Mouse (Mus musculus): ENCODE data around the gene Zscan12.

Zscan12 gene

DNA sequence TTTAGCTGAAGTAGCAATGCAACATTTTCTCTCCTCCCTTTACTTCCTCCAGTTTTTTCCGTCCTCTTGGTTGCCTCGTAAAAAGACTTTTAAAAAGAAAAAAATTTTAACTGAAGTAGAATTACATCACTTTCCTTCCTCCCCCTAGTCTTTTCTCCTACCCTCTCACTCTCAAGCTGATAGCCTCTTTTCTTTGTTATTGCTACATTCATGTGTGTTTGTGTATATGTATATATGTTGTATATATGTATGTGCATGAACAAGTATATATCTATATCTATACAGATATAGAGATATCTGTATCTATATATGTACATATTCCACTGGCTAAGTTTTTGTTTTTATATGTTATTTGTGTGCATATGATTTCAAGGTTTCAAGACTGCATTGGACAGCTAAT is 40.2 kb downstream of the Zscan12 start:
- no peak for DNase-seq

DNA sequence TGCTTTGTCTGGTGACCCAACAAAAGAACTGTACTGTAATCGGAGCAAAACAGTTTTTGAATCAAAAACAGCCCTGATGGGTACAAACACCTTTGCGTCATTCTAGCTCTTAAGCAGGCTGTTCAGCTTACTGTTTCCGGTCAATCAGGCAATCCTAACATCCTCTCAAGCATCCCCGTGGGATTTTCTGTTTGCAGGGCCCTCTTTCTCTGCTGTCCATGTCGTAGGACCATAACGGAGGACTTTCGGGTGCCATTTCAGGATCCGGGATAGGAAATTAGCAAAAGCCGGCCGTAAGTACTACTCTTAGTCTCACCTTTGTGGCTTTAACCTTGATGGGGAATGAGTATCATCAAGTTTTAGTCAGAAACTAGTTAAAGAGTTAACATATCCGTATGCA is 44.7 kb downstream of the Zscan12 start:
- no peak for DNase-seq

DNA sequence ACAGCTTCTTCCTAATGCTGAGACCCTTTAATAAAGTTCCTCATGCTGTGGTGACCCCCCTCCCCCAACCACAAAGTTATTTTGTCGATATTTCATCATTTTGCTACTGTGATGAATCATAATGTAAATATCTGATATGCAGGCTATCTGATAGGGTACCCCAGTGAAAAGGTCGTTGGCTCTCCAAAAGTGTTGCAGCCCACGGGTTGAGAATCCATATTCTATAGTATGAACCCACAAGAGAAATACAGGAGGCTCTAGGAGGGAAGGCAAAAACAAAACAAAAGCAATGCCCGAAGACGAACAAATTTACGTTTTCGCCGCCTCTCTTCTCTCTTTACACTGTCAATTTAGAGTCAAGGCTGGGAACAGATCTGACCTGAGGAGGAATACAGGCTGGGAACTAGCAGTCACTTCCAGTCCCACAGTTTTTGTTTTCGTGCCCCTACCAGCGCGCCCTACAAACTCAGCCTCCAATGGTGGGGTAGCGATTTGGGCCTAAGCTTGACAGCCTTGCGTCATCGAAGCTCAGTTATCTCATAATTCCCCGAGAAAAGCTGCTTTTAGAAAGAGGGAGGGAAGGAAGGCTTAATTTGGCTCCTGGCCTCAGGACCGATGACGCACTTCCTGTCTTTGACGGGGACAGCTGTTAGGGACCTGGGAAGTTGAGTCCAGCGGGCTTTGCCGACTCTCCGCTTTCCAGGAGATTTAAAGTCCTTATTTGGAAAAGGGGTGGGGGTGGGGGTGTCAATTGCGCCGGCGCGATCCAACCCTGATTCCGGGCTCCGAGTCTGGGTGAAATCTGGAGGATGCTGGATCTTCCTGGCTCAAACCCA is 45.6 kb downstream of the Zscan12 start:
- DNase-seq, result peak; percentile 77

DNA sequence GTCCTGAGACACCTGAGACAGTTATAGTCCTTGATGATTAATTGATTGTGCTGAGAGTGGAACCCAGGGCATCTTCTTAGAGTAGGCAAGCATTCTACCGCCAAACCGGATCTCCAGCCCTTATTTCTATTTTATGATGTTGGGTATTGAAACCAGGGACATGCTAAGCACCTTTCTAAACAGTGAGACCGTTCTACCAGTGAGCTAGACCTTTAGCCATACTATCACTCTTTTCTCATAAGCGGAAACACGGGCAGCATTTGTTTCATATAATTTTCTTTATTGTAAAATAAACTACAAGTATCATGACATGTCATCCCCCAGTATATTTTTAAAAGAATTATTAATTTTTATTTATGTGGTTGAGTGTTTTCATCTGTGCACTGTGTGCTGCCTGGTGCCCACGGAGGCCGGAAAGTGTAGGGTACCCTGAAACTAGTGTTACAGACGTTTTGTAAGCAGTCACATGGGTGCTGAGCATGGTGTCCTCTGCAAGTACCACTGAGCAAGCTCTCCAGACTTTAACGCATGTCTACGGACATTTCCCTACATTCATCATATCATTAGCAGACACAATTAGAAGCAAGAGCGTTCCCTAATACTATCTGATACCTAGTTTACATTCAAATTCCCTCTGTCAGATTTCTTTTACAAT is 46.3 kb downstream of the Zscan12 start:
- DNase-seq, result no peak

DNA sequence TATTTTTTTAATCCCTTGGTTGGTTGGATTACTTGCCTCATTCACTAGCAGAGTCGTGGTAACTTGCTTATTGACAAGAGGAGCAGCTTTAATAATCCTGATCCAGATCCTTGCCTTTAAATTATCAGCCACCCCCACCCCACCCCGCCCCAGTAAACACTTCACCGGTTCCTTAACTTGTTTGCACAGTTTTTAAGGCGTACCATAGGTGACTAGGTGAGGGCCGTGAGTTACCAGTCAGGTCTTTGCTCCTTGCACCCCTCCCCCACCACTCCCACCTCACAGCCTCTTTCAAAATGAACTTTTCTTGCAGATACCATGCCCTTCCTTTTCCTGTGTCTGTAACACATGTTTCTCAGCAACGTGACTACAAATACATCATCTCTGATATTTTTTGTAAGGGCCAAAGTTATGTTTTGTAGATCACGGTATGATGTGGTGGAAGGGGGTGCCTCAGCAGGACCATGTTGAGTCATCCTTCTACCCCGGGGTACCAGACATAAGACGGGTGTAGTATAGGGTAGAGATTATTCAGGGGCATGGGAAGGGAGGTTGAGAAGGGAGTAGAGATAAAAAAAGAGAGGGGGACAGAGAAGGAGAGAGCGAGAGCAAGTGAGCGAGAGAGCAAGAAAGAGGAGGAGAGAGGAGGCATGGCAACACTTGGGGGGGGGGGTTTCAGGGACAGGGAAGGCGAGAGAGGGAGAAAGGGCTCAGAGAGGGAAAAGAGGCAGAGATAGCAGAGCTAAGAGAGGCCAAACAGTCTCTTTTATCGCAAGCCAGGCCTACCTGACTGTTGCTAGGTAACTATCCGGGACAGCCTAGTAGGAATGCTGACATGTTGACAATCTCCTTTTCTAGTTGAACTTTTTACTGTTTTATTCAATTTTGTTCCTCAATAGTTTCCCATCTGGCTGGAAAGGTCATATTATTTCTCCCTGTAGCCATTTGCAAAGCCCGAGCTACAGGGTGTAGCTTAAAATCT is 51.9 kb downstream of the Zscan12 start:
- peak; percentile 68 for DNase-seq

DNA sequence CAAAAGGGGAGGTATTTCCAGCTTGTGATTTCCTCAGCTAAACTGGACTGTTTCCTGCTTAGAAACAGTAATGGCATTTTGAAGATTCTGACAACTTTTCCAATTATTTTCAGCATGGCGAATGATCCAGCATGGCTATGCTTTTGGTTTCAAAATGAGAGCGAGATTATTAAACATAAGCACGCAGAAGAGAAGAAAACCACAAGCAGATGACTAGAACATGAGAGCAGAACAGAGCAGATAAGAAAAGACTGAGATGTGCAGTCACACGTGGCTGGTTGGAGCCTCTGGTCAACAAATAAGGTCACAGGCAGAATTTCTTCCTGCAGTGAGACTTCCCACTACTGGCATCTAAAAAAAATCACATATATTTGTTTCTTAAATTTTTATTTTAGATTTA is 52.6 kb downstream of the Zscan12 start:
- peak; percentile 52 for DNase-seq

DNA sequence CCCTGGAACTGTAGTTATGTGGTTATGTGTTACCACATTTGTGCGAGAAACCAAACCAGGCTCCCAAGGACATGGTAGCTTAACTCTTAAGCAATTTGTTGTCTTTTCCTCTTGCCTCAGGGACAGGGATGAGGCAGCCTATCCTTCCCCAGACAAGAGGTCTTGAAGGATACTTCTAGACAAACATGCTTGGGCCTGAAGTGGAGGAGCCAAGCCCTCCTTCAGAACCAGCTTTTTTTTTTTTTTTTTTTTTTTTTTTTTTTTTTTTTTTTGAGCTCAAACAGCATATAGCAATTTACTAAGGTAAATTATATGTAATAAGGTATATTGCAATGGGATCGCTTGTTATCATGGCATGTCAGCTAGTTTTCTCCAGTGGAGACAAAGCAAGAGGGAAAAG is 53.1 kb downstream of the Zscan12 start:
- no peak for DNase-seq

DNA sequence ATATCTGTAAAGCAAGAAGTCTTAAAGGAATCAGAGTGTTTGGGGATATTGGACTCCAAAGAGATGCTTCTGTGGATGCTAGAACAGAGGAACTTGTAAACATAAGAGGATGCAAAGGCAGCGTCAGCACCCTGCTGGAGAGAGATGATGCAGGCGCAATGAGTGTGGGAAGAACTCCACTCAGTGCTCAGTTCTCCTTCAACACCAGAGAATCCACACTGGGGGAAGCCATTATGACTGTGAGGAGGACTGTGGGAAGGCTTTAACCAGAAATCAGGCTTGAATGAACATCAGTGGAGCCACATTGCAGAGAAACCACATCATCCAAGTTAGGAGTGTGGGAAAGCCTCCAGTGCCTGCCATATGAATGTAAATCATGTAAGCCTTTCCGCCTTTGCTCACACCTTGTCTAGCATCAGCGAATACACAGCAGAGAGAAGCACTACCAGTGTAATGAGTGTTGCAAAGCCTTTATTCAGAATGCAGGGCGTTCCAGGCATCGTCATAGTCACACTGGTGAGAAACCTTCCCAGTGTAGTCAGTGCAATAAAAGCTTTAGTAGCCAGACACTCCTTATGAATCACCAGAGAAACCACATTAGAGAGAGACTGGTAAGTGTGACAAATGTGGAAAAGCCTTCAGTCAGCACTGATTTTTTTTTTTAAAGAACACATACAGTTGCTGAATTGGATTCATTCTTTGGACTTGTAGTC is 54.8 kb downstream of the Zscan12 start:
- no peak for DNase-seq

DNA sequence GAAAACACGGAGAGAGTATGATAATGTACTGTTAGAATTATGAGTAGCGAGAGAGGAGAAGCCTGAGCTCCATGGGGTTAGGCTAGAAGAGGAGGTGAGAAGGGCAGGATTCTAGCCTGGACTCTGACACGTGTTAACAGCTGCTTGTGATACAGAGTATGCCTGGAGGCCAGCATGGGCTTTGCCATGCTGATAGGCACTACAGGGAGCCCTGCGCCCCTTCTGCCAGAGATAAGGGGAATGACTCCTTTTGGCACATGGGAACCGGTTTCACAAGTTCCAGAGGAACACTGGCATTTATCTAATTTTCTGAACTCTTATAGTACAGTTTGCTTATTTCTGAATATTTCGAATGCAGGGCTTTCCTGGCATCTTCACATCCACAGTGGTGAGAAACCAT is 56.2 kb downstream of the Zscan12 start:
- peak; percentile 89 for DNase-seq

All from liver (tissue).